Mouse (Mus musculus): ENCODE measurements at regions not wholly inside any gene's neighbourhood (a gene's known extent, or its start where the extent isn't known, plus 50 kb on each side); places are given as distances from the start of the nearest gene placed in this dataset.

DNA sequence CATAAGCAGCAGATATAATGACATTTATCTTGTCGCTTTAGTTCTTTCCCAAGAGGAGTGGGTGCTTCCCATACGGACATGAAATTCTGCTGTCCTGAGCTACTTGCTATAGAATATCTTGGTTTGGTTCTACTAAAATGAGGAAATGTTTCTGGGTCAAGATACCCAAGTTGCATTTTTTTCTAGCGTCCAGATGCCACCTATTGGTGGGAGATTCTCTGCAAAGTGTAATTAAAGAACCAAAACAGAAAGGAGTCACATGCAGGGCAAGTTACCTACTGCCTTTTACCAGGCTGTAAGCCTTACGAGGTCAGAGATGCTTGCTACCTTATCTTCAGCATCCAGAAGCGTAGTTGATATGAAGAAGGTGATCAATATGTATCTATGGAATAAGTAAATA, 156.5 kb downstream of the Lrig3 start:
- Histone ChIP-seq H3K27ac (replicated peaks; ENCODE audit: insufficient read depth, low read depth, low read length) (no peak overlapping the region), H3K4me1 (ENCODE audit: control insufficient read depth, insufficient read depth, low read length) (no peaks in the 10 kb centered on the region), H3K4me3 (ENCODE audit: insufficient read depth, low read depth, low read length) (no peak overlapping the region), H3K9ac (ENCODE audit: low read depth, low read length) (no peak overlapping the region), H3K36me3 (ENCODE audit: control insufficient read depth, insufficient read depth, low read length) (no peaks in the 10 kb centered on the region), H3K79me2 (ENCODE audit: control insufficient read depth, insufficient read depth, low read length) (no peaks in the 10 kb centered on the region), H3K27me3 (ENCODE audit: control insufficient read depth, insufficient read depth, low read length) (no peaks in the 10 kb centered on the region)
- DNase-seq (ENCODE audit: extremely low read depth, low read depth, low spot score): peak; percentile 4
- WGBS: 64% methylated on average over 5 of the region's 5 CpGs
- TF ChIP-seq CTCF (IDR thresholded peaks at IDR 0.05; ENCODE audit: low read depth, low read length) (no peak), POLR2A (IDR thresholded peaks at IDR 0.05; ENCODE audit: extremely low read depth, insufficient read depth, low read length) (no peak)

GRCm38 (mm10) chr10:126133188-126133587, 167.2 kb downstream of the Lrig3 start:
- H3K4me3 ChIP-seq (ENCODE audit: insufficient read depth, low read depth, low read length): no peak overlapping the region
- no peaks in the 10 kb centered on the region for H3K79me2 ChIP-seq (ENCODE audit: control insufficient read depth, insufficient read depth, low read length)
- no peak overlapping the region for H3K9ac ChIP-seq (ENCODE audit: low read depth, low read length)
- no peaks in the 10 kb centered on the region for H3K27me3 ChIP-seq (ENCODE audit: control insufficient read depth, insufficient read depth, low read length)
- H3K4me1 ChIP-seq (ENCODE audit: control insufficient read depth, insufficient read depth, low read length): no peaks in the 10 kb centered on the region
- no peaks in the 10 kb centered on the region for H3K36me3 ChIP-seq (ENCODE audit: control insufficient read depth, insufficient read depth, low read length)
- TF ChIP-seq POLR2A (IDR thresholded peaks at IDR 0.05; ENCODE audit: extremely low read depth, insufficient read depth, low read length): no peak
- TF ChIP-seq CTCF (IDR thresholded peaks at IDR 0.05; ENCODE audit: low read depth, low read length): no peak
- no peak overlapping the region for H3K27ac ChIP-seq (replicated peaks; ENCODE audit: insufficient read depth, low read depth, low read length)
- WGBS: 62% methylated on average over 3 of the region's 3 CpGs
- no peak for DNase-seq (ENCODE audit: extremely low read depth, low read depth, low spot score)

DNA sequence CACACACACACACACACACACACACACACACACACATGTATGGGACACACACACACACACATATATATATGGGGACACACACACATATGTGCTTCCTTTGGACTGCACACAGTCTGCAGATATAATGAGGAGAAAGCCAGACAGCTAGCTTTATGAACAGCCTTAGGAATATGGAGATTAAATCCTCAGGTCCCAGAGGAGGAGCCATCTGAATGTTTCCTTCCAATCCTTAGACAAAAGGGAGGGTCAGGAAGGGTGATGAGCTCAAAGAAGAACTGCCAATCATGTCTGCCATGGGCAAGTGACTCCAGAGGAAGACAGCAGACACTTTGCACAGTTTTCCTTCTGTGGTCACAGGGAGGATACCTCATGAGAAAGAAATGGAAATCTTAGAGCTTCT, 168.0 kb downstream of the Lrig3 start:
- no peak for DNase-seq (ENCODE audit: extremely low read depth, low read depth, low spot score)
- no peak for TF ChIP-seq CTCF (IDR thresholded peaks at IDR 0.05; ENCODE audit: low read depth, low read length)
- no peak for TF ChIP-seq POLR2A (IDR thresholded peaks at IDR 0.05; ENCODE audit: extremely low read depth, insufficient read depth, low read length)
- H3K4me3 ChIP-seq (ENCODE audit: insufficient read depth, low read depth, low read length): no peak overlapping the region
- H3K27me3 ChIP-seq (ENCODE audit: control insufficient read depth, insufficient read depth, low read length): no peaks in the 10 kb centered on the region
- no peak overlapping the region for H3K27ac ChIP-seq (replicated peaks; ENCODE audit: insufficient read depth, low read depth, low read length)
- no peaks in the 10 kb centered on the region for H3K36me3 ChIP-seq (ENCODE audit: control insufficient read depth, insufficient read depth, low read length)
- no peak overlapping the region for H3K9ac ChIP-seq (ENCODE audit: low read depth, low read length)
- H3K79me2 ChIP-seq (ENCODE audit: control insufficient read depth, insufficient read depth, low read length): no peaks in the 10 kb centered on the region
- no peaks in the 10 kb centered on the region for H3K4me1 ChIP-seq (ENCODE audit: control insufficient read depth, insufficient read depth, low read length)

GRCm38 (mm10) chr10:126138585-126138984, 172.6 kb downstream of the Lrig3 start:
- Histone ChIP-seq H3K36me3 (ENCODE audit: control insufficient read depth, insufficient read depth, low read length) (no peaks in the 10 kb centered on the region), H3K27ac (replicated peaks; ENCODE audit: insufficient read depth, low read depth, low read length) (no peak overlapping the region)

DNA sequence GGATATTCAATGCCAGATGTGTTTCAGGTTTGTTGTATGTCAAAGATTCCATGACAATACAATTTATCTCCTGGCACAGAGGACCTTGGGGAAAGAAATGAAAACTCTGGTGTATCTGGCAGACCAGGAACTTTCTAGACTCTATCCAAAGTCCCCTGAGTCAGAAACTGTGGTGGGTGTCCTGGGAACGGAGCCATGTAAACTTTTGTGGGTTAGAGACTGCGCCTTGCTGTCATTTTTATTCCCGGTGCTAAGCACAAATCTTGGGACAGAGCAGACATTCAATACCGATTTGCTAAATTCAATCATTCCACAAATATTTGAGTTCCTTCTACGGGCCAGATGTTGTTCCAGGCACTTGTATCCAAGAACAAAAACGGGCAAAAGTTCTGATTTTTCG, 175.6 kb downstream of the Lrig3 start:
- WGBS: 78% methylated on average over 7 of the region's 7 CpGs

More at GRCm38 (mm10) chr10:126138585-126138984, 172.6 kb downstream of the Lrig3 start:
- no peak overlapping the region for H3K4me3 ChIP-seq (ENCODE audit: insufficient read depth, low read depth, low read length)
- H3K27me3 ChIP-seq (ENCODE audit: control insufficient read depth, insufficient read depth, low read length): no peaks in the 10 kb centered on the region
- no peaks in the 10 kb centered on the region for H3K4me1 ChIP-seq (ENCODE audit: control insufficient read depth, insufficient read depth, low read length)
- TF ChIP-seq CTCF (IDR thresholded peaks at IDR 0.05; ENCODE audit: low read depth, low read length) (no peak), POLR2A (IDR thresholded peaks at IDR 0.05; ENCODE audit: extremely low read depth, insufficient read depth, low read length) (no peak)
- 90% methylated on average over 12 of the region's 12 CpGs for WGBS
- no peak for DNase-seq (ENCODE audit: extremely low read depth, low read depth, low spot score)
- no peaks in the 10 kb centered on the region for H3K79me2 ChIP-seq (ENCODE audit: control insufficient read depth, insufficient read depth, low read length)
- no peak overlapping the region for H3K9ac ChIP-seq (ENCODE audit: low read depth, low read length)

DNA sequence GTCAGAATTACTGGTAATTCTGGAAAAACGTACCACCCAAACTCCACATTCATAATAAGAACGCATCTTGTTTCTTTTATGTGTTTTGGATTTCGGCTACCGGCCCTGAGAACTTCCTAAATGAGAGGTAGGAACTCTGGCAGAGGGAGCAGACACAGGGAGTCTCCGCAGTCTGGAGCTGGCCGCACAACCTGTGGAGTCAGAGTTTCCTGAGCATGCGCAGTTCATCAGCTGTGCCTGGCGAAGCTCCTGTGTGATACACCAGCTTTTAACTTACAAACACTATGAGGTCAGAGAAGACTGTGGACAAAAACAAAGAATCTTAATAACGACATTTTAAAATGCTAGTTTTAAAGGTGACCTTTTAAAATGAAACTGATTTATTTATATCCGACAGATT, 177.9 kb downstream of the Lrig3 start:
- no peaks in the 10 kb centered on the region for H3K79me2 ChIP-seq (ENCODE audit: control insufficient read depth, insufficient read depth, low read length)
- H3K36me3 ChIP-seq (ENCODE audit: control insufficient read depth, insufficient read depth, low read length): no peaks in the 10 kb centered on the region
- no peak overlapping the region for H3K27ac ChIP-seq (replicated peaks; ENCODE audit: insufficient read depth, low read depth, low read length)
- no peak overlapping the region for H3K4me3 ChIP-seq (ENCODE audit: insufficient read depth, low read depth, low read length)
- H3K4me1 ChIP-seq (ENCODE audit: control insufficient read depth, insufficient read depth, low read length): no peaks in the 10 kb centered on the region
- 83% methylated on average over 10 of the region's 10 CpGs for WGBS
- no peak overlapping the region for H3K9ac ChIP-seq (ENCODE audit: low read depth, low read length)
- H3K27me3 ChIP-seq (ENCODE audit: control insufficient read depth, insufficient read depth, low read length): no peaks in the 10 kb centered on the region
- DNase-seq (ENCODE audit: extremely low read depth, low read depth, low spot score): no peak
- no peak for TF ChIP-seq POLR2A (IDR thresholded peaks at IDR 0.05; ENCODE audit: extremely low read depth, insufficient read depth, low read length)
- no peak for TF ChIP-seq CTCF (IDR thresholded peaks at IDR 0.05; ENCODE audit: low read depth, low read length)

More for the DNA sequence above, 175.6 kb downstream of the Lrig3 start:
- H3K9ac ChIP-seq (ENCODE audit: low read depth, low read length): no peak overlapping the region
- H3K27ac ChIP-seq (replicated peaks; ENCODE audit: insufficient read depth, low read depth, low read length): no peak overlapping the region
- H3K27me3 ChIP-seq (ENCODE audit: control insufficient read depth, insufficient read depth, low read length): no peaks in the 10 kb centered on the region
- DNase-seq (ENCODE audit: extremely low read depth, low read depth, low spot score): no peak
- no peaks in the 10 kb centered on the region for H3K4me1 ChIP-seq (ENCODE audit: control insufficient read depth, insufficient read depth, low read length)
- TF ChIP-seq CTCF (IDR thresholded peaks at IDR 0.05; ENCODE audit: low read depth, low read length) (no peak), POLR2A (IDR thresholded peaks at IDR 0.05; ENCODE audit: extremely low read depth, insufficient read depth, low read length) (no peak)
- H3K79me2 ChIP-seq (ENCODE audit: control insufficient read depth, insufficient read depth, low read length): no peaks in the 10 kb centered on the region
- H3K36me3 ChIP-seq (ENCODE audit: control insufficient read depth, insufficient read depth, low read length): no peaks in the 10 kb centered on the region
- H3K4me3 ChIP-seq (ENCODE audit: insufficient read depth, low read depth, low read length): no peak overlapping the region
